Mouse (Mus musculus): ENCODE results near the gene Stpg2.

Gene Stpg2

GRCm38 (mm10) chr3:139739388-139739787, 533.9 kb downstream of the Stpg2 start:
- no peak for DNase-seq (ENCODE audit: low spot score)

All from left cerebral cortex, adult 11 months (tissue).